Mouse (Mus musculus): ENCODE data around the gene Bhlha15.

Gene Bhlha15

DNA sequence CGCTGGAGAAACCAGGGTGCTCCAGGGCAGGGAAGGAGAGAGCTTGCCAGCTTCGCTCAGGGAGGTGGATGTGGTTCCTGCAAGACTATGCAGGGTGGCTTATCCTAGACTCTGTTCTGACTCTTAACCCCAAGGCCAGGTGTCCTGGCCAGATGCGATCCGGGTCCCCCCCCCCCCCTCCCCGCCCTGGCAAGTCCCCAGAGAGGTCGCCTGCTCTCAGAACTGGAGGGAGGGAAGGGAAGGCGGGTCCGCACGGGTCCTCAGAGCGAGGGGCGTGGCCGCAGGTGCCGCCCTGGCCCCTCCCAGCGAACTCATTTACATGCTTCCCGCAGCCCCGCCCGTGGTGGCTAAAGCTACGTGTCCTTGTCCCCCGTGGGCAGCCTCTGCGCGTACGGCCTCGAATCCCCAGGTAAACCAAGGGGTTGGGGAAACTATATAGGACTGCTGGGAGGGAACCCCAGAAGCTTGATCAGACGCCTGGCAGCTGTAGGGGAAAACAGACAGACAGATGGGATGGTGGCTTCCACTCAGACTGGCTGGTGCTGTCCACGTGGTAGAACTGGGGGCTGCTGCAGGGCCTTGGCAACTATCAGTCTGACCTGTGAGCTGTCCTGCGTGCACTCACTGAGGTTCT is at the start of gene Bhlha15:
Gene Bhlha15 (plus strand): TSS at position 337 of the 634 bp plus-strand sequence.
- peak; percentile 34 for DNase-seq

- DNase-seq: no peak
Observed at GRCm38 (mm10) chr5:144143531-144143930, 46.6 kb upstream of the Bhlha15 start.

DNA sequence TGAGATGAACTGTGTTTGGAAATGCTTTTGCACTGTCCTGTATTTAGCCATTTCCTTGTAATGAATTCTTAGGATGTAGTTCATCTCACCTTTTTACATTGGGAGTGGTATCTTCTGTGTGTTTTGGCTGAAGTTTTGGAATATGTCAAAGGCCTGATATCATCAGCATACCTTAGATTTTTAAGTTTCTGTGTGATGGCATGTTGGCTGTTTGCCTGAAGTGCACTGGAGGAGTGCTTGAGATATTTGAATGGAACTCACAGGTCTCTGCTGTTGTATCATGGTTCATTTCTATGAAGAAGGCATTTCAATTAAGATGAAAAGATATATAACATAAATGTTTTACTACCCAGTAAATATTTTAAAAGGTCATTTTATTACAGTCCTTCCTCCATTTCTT is 43.2 kb upstream of the Bhlha15 start:
- no peak for DNase-seq

DNA sequence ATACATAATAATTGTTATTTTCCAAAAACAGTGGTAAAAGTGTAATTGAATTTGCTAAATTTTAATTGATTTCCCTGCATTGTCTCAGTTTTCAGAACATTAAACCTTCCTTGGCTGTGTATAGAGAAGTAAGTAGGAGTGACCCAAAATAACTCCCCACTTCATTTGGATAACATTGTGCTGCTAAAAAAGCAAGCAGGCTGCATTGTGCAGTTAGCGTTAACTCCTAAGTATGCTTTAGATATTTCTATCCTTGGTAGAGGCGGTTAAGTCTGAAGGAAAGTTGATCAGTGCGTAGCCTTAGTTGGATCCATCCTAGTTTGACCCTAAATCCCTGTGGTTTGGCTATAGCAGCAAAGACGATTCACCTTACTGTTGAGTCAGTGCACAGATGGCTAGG is 40.6 kb upstream of the Bhlha15 start:
- DNase-seq: no peak

DNA sequence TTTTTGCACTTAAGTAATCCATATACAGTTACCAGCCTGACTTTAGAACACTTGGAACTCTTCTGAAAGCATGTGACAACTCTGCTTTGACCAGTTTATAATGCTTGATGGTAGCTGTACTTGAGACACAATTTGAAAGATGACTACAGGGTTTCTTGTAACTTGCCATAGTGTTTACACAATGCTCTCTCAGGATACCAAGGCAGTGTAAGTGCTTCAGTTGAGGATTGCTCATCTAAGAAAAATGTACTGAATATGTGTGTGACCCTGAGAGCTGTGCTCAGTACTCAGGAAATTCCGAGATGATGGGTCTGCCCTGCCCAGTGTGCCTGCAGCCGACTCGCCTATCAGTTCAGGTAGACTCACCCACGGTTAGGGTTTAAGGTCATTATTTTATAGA is 38.8 kb upstream of the Bhlha15 start:
- no peak for DNase-seq

DNA sequence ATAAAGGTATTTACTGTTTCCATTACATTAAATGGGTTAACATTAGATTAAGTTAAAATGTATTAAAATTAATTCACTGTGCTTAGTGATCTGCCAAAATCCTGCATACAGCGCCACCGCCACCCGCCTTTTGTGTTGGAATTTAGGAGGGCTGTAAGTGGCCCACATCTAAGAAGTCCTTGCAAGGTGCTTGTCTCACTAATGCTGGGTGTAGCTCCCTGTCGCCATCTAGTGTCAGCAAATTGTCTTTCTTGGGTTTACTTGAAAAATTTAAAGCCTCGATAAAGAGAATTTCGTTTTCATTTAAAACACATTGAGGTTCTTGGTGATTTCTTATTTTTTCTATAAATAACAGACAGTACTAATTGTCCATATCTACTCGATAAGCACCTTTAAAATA is 35.6 kb upstream of the Bhlha15 start:
- DNase-seq: peak; percentile 44

DNA sequence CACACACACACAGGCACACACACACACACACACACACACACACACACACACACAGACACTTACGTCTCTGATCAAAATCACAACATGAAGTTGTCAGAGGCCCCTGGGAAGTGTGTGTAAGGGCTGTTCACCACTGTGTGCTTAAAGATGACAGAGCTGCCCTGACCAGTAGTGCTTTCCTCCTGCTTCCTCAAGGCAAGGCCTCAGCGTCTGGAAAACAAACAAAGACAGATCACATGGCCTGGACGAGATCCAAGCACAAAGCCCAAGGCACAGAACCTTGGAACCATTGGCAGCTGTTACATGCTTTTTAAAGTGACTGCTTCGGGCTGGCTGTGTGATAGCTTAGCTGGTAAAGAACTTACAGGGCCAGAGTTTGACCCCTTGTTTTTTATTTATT is 31.5 kb upstream of the Bhlha15 start:
- no peak for DNase-seq

- no peak for DNase-seq
Observed at GRCm38 (mm10) chr5:144159137-144159536, 30.9 kb upstream of the Bhlha15 start.

GRCm38 (mm10) chr5:144162080-144162812 is 27.8 kb upstream of the Bhlha15 start:
- no peak for DNase-seq

DNA sequence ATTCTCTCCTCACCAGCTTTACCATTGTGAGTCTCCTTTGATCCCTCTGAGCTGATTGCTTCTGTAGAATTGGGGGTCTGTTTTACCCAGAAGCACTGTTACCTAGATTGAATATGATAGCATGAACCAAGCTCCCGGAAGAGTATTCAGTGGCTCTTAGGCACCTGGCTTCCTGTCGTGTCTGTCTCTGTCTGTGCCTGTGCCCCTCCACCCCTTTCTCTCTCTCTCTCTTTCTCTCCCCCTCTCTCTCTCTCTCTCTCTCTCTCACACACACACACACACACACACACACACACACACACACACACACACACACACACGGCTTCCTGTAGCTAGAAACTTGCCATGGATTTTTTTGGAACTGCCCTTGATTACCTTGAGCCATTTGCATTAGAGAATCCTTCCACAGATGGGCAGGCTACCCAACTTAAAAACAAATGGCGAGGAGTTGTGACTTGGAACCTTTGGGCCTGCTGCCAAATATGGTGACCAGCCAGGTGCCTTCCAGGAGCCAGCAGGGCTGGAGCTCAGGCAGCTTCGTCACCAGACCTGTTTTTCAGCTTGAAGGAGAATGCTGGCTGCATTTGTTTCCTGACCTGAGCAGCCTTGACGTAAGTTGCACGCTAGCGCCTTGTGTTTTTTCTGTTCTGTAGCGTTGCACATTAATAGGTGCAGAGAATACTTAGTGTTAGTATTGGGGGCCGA is 27.1 kb upstream of the Bhlha15 start:
- DNase-seq: no peak

DNA sequence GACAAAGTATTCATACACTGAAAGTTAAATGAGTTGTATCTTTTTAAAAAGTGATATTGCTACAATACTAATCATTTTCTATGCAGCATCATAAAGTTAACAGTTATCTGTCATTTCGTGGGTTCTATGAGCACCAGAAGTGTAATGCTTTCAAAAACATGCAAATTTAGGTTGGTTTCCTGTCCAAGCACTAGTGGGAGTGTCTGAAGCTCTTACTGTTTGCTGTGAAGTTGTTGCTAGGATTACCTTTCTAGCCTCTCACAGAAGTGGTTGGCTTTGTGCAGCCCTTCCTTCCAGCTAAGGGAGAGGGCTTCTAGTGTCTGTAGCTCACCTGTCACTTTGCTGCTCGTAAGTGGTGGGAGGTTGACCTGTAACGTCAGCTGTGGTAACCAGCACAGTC is 24.3 kb upstream of the Bhlha15 start:
- DNase-seq: no peak

GRCm38 (mm10) chr5:144169275-144169975 is 20.7 kb upstream of the Bhlha15 start:
- no peak for DNase-seq

DNA sequence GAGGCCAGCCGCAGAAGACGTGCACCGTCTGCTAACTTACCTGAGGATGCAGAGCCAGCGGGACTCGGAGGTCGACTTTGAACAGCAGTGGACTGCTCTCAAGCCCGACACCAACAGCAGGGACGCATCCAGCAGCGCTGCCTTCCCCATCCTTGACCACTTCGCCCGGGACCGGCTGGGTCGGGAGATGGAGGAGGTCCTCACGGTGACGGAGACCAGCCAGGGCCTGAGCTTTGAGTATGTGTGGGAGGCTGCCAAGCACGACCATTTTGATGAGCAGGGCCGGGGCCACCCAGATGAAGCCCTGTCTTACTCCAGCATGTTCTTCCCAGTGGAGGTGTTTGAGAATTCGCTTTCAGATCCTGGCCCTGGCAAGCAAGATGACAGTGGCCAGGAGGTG is 16.4 kb upstream of the Bhlha15 start:
- no peak for DNase-seq

- no peak for DNase-seq
Observed at GRCm38 (mm10) chr5:144178216-144178615, 11.9 kb upstream of the Bhlha15 start.

DNA sequence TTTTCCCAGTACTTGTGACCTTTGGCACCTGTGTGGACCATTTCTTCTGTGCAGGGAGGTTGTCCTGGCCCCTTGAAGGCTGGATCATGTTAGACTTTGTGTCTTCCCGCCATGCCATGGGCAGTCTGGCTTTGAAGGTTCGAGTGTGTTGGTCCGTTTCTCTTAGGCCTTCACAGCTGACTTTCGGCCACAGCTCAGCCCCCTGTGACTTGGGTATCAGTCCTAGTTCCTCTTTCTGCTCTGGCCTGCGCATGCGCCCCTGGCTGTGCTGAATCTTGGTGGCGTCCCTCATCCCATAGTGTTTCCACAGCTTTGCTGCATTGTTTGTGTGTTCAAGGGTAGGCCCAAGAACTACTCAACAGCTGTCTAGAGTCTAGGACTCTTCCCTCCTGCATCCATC is 8.8 kb upstream of the Bhlha15 start:
- no peak for DNase-seq

DNA sequence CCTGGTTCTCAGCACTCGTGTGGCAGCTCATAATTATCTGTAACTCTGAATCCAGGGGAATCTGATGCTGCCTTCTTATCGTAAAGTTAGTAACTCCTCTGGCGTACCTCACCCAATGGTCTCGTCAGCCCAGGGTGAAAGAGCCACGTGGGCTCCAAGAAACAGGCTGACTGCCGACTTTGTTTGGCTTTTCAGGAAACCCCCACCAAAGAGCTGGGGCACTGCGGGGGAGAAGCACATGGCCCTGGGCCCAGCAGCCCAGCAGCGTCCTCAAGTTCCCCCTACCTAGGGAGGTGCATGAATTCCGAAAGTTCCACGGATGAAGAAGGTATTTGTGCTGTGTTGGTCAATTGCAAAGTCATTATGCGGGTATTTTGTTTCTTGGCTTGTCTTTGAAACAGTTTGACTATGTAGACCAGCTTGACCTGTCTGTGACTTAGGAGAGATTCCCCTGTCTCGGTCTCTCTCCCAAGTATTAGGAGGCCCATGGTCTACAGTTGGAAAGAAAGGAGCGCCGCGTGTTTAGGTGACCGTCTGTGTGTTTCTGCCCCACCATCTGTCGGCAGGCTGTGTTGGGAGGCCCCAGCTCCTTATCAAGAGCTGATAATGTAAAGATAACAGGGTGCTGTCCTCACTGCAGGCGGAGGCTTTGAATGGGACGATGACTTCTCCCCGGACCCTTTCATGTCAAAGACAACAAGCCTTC is 7.4 kb upstream of the Bhlha15 start:
- DNase-seq: no peak

- no peak for DNase-seq
Observed at GRCm38 (mm10) chr5:144183248-144183559, 6.9 kb upstream of the Bhlha15 start.

DNA sequence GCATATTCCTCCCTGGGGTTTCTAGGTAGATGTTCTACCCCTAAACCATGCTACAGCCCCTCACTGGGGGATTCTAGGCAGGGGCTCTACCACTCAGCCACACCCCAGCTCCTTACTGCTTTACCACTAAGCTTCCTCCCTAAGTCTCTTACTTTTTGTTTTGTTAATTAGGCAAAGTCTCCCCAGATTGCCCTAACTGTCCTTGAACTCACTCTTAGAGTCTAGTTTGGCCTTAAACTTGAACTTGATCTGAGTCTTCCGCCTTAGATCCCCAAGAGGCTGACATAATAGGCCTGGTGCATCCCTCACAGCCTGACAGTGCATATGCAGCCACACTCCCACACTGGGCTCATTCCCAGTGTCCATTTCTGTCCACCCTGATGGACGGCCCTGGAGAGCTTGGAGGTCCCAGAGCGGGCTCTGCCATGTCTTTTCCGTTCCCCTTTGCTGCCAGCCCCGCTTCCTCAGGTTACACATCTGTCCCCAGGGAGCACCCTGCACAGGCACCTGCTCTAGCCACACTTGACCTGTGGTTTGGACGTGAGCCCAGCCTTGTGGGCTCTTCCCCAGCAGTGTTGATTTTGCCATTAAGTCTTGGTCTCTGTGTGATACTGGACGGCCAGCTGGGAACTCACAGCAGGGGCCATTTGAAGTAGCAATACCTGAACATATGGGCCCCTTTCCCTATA is 6.3 kb upstream of the Bhlha15 start:
- DNase-seq: no peak

DNA sequence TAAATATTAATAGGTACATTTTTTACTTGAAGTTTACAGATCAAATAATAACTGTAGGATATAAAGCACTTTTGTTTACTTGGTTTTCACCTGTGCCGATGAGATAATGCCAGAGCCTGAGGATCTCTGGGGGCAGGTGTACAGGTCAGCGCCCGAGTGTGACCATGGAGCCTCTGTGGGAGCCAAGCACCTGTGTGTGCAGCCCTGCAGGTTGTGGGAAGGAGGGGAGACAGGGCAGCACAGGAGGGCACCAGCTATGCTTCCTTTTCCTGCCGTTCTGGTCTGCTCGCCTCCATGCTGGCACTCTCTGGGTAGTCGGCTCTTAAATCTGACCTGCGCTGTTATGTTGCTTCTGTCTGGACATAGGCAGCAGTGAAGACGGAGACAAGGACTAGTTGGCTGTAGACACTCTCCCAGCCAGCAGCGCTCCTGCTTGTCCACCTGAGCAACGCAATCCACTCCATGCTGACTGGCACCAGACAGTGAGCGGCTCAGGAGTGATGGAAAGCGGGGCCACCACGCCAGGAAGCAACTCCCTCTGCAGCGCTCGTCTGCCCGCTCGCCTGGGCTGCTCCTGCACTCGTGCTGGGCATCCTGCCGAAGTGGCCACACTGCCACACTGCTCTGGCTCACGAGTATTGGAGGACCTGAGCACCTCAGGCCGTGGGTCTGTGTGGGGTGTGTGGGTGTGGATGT is 5.6 kb upstream of the Bhlha15 start:
- DNase-seq: no peak

DNA sequence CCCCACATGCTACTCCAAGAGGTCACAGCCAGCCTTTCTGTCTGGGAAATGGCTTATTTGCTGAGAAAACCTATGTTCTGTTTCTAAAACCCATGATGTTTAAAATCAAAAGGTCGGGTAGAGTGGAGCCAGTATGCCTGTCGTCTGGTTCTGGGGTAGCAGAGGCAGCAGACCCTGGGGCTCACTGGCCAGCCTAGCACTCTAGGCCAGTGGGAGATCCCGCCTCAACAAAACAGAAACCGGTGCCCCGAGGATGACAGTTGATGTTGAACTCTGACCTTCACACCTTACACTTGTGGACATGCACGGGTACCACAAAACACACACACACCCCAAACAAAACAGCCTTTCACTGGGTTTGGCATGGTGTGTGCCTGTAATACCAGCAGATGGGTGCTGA is 1.7 kb upstream of the Bhlha15 start:
- DNase-seq: no peak

- no peak for DNase-seq
Observed at GRCm38 (mm10) chr5:144189327-144189726, 759 bp upstream of the Bhlha15 start.

- no peak for DNase-seq
Observed at GRCm38 (mm10) chr5:144191026-144191425, 940 bp downstream of the Bhlha15 start.
